Mouse (Mus musculus) bone marrow macrophage, adult 2 months (primary cell): Measurements from ENCODE around the gene Nmnat3. TPM values are rescaled to one million over a fixed set of nuclear protein-coding genes. Genes with fewer than 3 reads are reported as not detected.

Experiments used
- H3K27ac ChIP-seq: 2 replicates; pipeline ENCODE4 v1.5.1; 2012; ENCODE audit warnings: low read depth, low read length; ENCODE audit not compliant: insufficient read depth
- H3K4me1 ChIP-seq: 2 replicates; pipeline ENCODE4 v1.6.1; 2012; ENCODE audit warnings: low read length; ENCODE audit not compliant: control insufficient read depth, insufficient read depth
- H3K4me3 ChIP-seq: 2 replicates; pipeline ENCODE4 v1.5.1; 2012; ENCODE audit warnings: mild to moderate bottlenecking, low read length, moderate library complexity; ENCODE audit not compliant: insufficient read depth
- CTCF ChIP-seq: IDR thresholded peaks from 2 replicates; pipeline ENCODE4 v1.5.1; 2012; ENCODE audit warnings: low read depth, mild to moderate bottlenecking, low read length, moderate library complexity
- POLR2A ChIP-seq: IDR thresholded peaks from 2 replicates; pipeline ENCODE4 v1.6.1; 2012; ENCODE audit warnings: mild to moderate bottlenecking, low read depth, low read length, borderline replicate concordance
- polyA plus RNA-seq: library from polyadenylated mRNA; stranded (reverse); fragments of >200 nt; gene quantifications from 2 replicates; pipeline ENCODE4 v1.2.4, GENCODE M21; 2012; ENCODE audit not compliant: missing spikeins, insufficient read depth, insufficient read length

Gene Nmnat3
- polyA plus RNA-seq, 1 experiment: 11.0 TPM

- peaks cover 16% of the 10 kb centered on the region for H3K4me1 ChIP-seq
- no peak overlapping the region for H3K4me3 ChIP-seq
- peak overlapping the region; percentile 46 for H3K27ac ChIP-seq
- TF ChIP-seq POLR2A (no peak), CTCF (no peak)
These were observed 63.3 kb downstream of the Nmnat3 start for GRCm38 (mm10) chr9:98350318-98351144.

- TF ChIP-seq CTCF (no peak), POLR2A (no peak)
These were observed 65.1 kb downstream of the Nmnat3 start for GRCm38 (mm10) chr9:98352332-98352731.

GRCm38 (mm10) chr9:98354919-98355318 is 67.7 kb downstream of the Nmnat3 start:
- Histone ChIP-seq H3K4me3 (no peak overlapping the region), H3K4me1 (peaks cover 16% of the 10 kb centered on the region), H3K27ac (no peak overlapping the region)
- TF ChIP-seq CTCF (no peak), POLR2A (no peak)

More at GRCm38 (mm10) chr9:98352332-98352731, 65.1 kb downstream of the Nmnat3 start:
- peaks cover 16% of the 10 kb centered on the region for H3K4me1 ChIP-seq
- no peak overlapping the region for H3K4me3 ChIP-seq
- H3K27ac ChIP-seq: no peak overlapping the region

- no peak overlapping the region for H3K4me3 ChIP-seq
- TF ChIP-seq CTCF (no peak), POLR2A (no peak)
These were observed 73.8 kb downstream of the Nmnat3 start for GRCm38 (mm10) chr9:98361047-98361446.

GRCm38 (mm10) chr9:98366075-98366474 is 78.8 kb downstream of the Nmnat3 start:
- H3K4me1 ChIP-seq: peaks cover 4% of the 10 kb centered on the region
- H3K27ac ChIP-seq: no peak overlapping the region
- H3K4me3 ChIP-seq: no peak overlapping the region
- TF ChIP-seq POLR2A: no peak
- no peak for TF ChIP-seq CTCF

More at GRCm38 (mm10) chr9:98361047-98361446, 73.8 kb downstream of the Nmnat3 start:
- H3K27ac ChIP-seq: no peak overlapping the region
- peaks cover 4% of the 10 kb centered on the region for H3K4me1 ChIP-seq

- H3K4me1 ChIP-seq: peaks cover 4% of the 10 kb centered on the region
- H3K4me3 ChIP-seq: no peak overlapping the region
- no peak overlapping the region for H3K27ac ChIP-seq
- TF ChIP-seq POLR2A: no peak
- TF ChIP-seq CTCF: no peak
These were observed 80.2 kb downstream of the Nmnat3 start for GRCm38 (mm10) chr9:98367333-98367962.

- Histone ChIP-seq H3K27ac (no peak overlapping the region), H3K4me3 (no peak overlapping the region)
- TF ChIP-seq POLR2A: no peak
- no peak for TF ChIP-seq CTCF
These were observed 82.5 kb downstream of the Nmnat3 start for GRCm38 (mm10) chr9:98369707-98370106.

GRCm38 (mm10) chr9:98373358-98373757 is 86.1 kb downstream of the Nmnat3 start:
- peak; percentile 17; the same call in 1 of the 2 replicates for TF ChIP-seq CTCF
- no peak for TF ChIP-seq POLR2A
- Histone ChIP-seq H3K27ac (no peak overlapping the region), H3K4me1 (peaks cover 4% of the 10 kb centered on the region), H3K4me3 (no peak overlapping the region)

More at GRCm38 (mm10) chr9:98369707-98370106, 82.5 kb downstream of the Nmnat3 start:
- peaks cover 4% of the 10 kb centered on the region for H3K4me1 ChIP-seq

- Histone ChIP-seq H3K27ac (no peak overlapping the region), H3K4me1 (peaks cover 4% of the 10 kb centered on the region), H3K4me3 (no peak overlapping the region)
- TF ChIP-seq POLR2A (no peak), CTCF (no peak)
These were observed 87.7 kb downstream of the Nmnat3 start for GRCm38 (mm10) chr9:98374897-98375296.

- H3K4me3 ChIP-seq: no peak overlapping the region
- H3K27ac ChIP-seq: no peak overlapping the region
- H3K4me1 ChIP-seq: peaks cover 4% of the 10 kb centered on the region
- TF ChIP-seq CTCF: no peak
- TF ChIP-seq POLR2A: no peak
These were observed 88.3 kb downstream of the Nmnat3 start for GRCm38 (mm10) chr9:98375329-98376170.
